Comparison of ENCODE assay signal across 8 mouse cellular contexts in genomic region chr1:165763635-165764372, GRCm38 (mm10). TPM values are rescaled to one million over a fixed set of nuclear protein-coding genes. Genes with fewer than 3 reads are reported as not detected.
DNase-seq lines count a peak whose midpoint lies in the region; ATAC-seq and TF ChIP-seq lines count a peak whose summit lies in the region.

Creg1 (plus strand) TSS chr1:165763746.

- in situ Hi-C loops in Patski (cut with MboI; ENCODE audit: low pct_unique_long_range_greater_than_20kb): no loop called here

- POLR2A ChIA-PET in Patski (lab: Charles Lee): interaction anchor here (0.6 kb wide), 1 partner anchor 40 kb away, joined by 3 read pairs; no protein-coding TSS in a partner anchor

- no peak for TF ChIP-seq CTCF in Patski (IDR thresholded peaks at IDR 0.05)

- no peaks in the 10 kb centered on the region for H3K9me3 ChIP-seq in hindbrain, embryonic 14.5 days (ENCODE audit: control insufficient read depth, low read length)

- H3K27me3 ChIP-seq in Patski: peaks cover 8% of the 10 kb centered on the region
- H3K27me3 ChIP-seq in hindbrain, embryonic 14.5 days (ENCODE audit: control insufficient read depth, insufficient read depth, low read length): peaks cover 23% of the 10 kb centered on the region

- H3K9ac ChIP-seq in hindbrain, embryonic 14.5 days: peak within 1 kb of the TSS; percentile 70

- H3K27ac ChIP-seq in hindbrain, embryonic 14.5 days: 0 out of 2 replicates have a peak within 1 kb of the TSS, but pooled peaks have one; percentile 34

- H3K4me2 ChIP-seq in hindbrain, embryonic 14.5 days (replicated peaks): peak within 1 kb of the TSS; percentile 75

- DNase-seq in Patski (ENCODE audit: low read depth, low spot score): peak; percentile 34
- DNase-seq in cerebellum, postnatal 14 days: peak; percentile 95
- peak; percentile 76 to 88 for DNase-seq in frontal cortex, postnatal 25 days (ENCODE audit: low spot score in 2 of 2)
- peak; percentile 87 for DNase-seq in hindbrain, embryonic 14.5 days (ENCODE audit: low spot score)
- DNase-seq in left cerebral cortex, adult 11 months (ENCODE audit: low spot score): peak; percentile 89
- peak; percentile 94 for DNase-seq in lung, postnatal 4 days
- DNase-seq in retina, postnatal 7 days (ENCODE audit: low read depth, low spot score): peak; percentile 81
- DNase-seq in urinary bladder, adult 2 months (ENCODE audit: low spot score): peak; percentile 81

- under 1% methylated on average over 57 of the region's 57 CpGs for WGBS in hindbrain, embryonic 14.5 days

- H3K4me1 ChIP-seq in hindbrain, embryonic 14.5 days (replicated peaks; ENCODE audit: control insufficient read depth, insufficient read depth, low read length): 0 out of 2 replicates have a peak, but pooled peaks cover 3% of the 10 kb centered on the region

- ATAC-seq in Patski: peak; percentile 99
- ATAC-seq in hindbrain, embryonic 14.5 days (ENCODE audit: low FRiP score): peak; percentile 99

- no peaks in the 10 kb centered on the region for H3K36me3 ChIP-seq in hindbrain, embryonic 14.5 days (replicated peaks; ENCODE audit: control insufficient read depth, insufficient read depth)

- CTCF ChIA-PET in Patski (lab: Charles Lee): interaction anchor here (0.7 to 0.8 kb wide), 2 partner anchors 23 to 230 kb away, joined by 3 read pairs; no protein-coding TSS in a partner anchor

- peak within 1 kb of the TSS; percentile 78 for H3K4me3 ChIP-seq in hindbrain, embryonic 14.5 days (replicated peaks; ENCODE audit: low read length)

RNA-seq across cellular contexts. Expression of gene Creg1, which starts in this region (rescaled TPM):
- polyA plus RNA-seq in Patski (2021): 26.5 TPM
- polyA plus RNA-seq in hindbrain, embryonic 14.5 days (2014; fragmentation: Nextera tagmentation; extraction: Ambion mirVana): 35.2 and 36.5 TPM in 2 replicates
- 63.9 and 64.3 TPM in 2 replicates for polyA plus RNA-seq in urinary bladder, adult 2 months (2012; rRNA removed)

Comparison
In these comparisons a context has a peak if more than half of its experiments do, and no peak if none do; other contexts are left out.
1. Peak in every context shown above with its lines: DNase-seq, ATAC-seq, H3K4me3 ChIP-seq and H3K27ac ChIP-seq.
2. DNase-seq: peak in every context shown above with its lines; median percentile 95 in cerebellum, postnatal 14 days; 94 in lung, postnatal 4 days; 89 in left cerebral cortex, adult 11 months; 87 in hindbrain, embryonic 14.5 days; 82 in frontal cortex, postnatal 25 days; 81 in retina, postnatal 7 days; 81 in urinary bladder, adult 2 months; 34 in Patski.